Mouse (Mus musculus): Measurements from ENCODE around the gene Tmem151b.

- TF ChIP-seq CTCF (IDR thresholded peaks at IDR 0.05; ENCODE audit: extremely low read depth, insufficient read depth, low read length) (no peak), POLR2A (IDR thresholded peaks at IDR 0.05; ENCODE audit: extremely low read depth, insufficient read depth, low read length) (no peak)
Measured at GRCm38 (mm10) chr17:45553065-45553464, 3.6 kb upstream of the Tmem151b start.
